Mouse (Mus musculus) C2C12 (cell line): ENCODE results near the gene Atp13a5. TPM values are rescaled to one million over a fixed set of nuclear protein-coding genes. Genes with fewer than 3 reads are reported as not detected.

ENCODE experiments used
- H3K27me3 ChIP-seq: one replicate; pipeline ENCODE4 v1.6.1; 2011; ENCODE audit not compliant: control insufficient read depth, insufficient read depth, insufficient read length
- H3K36me3 ChIP-seq: one replicate; pipeline ENCODE4 v1.6.1; 2011; ENCODE audit not compliant: control insufficient read depth, insufficient read depth
- H3K4me3 ChIP-seq: one replicate; pipeline ENCODE4 v1.5.1; 2011; ENCODE audit warnings: mild to moderate bottlenecking, control low read depth; ENCODE audit not compliant: poor library complexity, insufficient read depth, severe bottlenecking
- H3K79me2 ChIP-seq: one replicate; pipeline ENCODE4 v1.6.1; 2011; ENCODE audit not compliant: control insufficient read depth, insufficient read depth
- H3K79me3 ChIP-seq: one replicate; pipeline ENCODE4 v1.6.1; 2011; ENCODE audit warnings: low read depth, control low read depth
- H3ac ChIP-seq: one replicate; pipeline ENCODE3; 2011; ENCODE audit warnings: low read depth; ENCODE audit not compliant: control insufficient read depth, insufficient read length
- CEBPB ChIP-seq: IDR thresholded peaks from one replicate; pipeline ENCODE4 v1.6.1; 2011; ENCODE audit warnings: low read depth, mild to moderate bottlenecking, control low read depth, moderate library complexity
- CTCF ChIP-seq: IDR thresholded peaks from one replicate; pipeline ENCODE4 v1.5.1; 2011; ENCODE audit not compliant: control insufficient read depth, insufficient read depth, insufficient read length
- FOSL1 ChIP-seq: IDR thresholded peaks from one replicate; pipeline ENCODE4 v1.8.0; 2011; ENCODE audit warnings: mild to moderate bottlenecking, low read length; ENCODE audit not compliant: poor library complexity, insufficient read depth, severe bottlenecking
- MAX ChIP-seq: IDR thresholded peaks from one replicate; pipeline ENCODE4 v1.6.1; 2011; ENCODE audit warnings: mild to moderate bottlenecking, control low read depth
- MYOD1 ChIP-seq: IDR thresholded peaks from one replicate; pipeline ENCODE4 v1.6.1; 2011; ENCODE audit warnings: low read depth; ENCODE audit not compliant: control insufficient read depth, insufficient read length
- MYOG ChIP-seq: IDR thresholded peaks from one replicate; pipeline ENCODE4 v1.6.1; 2011; ENCODE audit not compliant: control insufficient read depth, insufficient read length; ENCODE audit errors: extremely low read depth
- USF1 ChIP-seq: IDR thresholded peaks from one replicate; pipeline ENCODE4 v1.6.1; 2011; ENCODE audit warnings: low read depth, mild to moderate bottlenecking, control low read depth, moderate library complexity
- long read RNA-seq, 2 experiments: library from polyadenylated mRNA; unstranded; transcript quantifications; one replicate each; pipeline ENCODE4 v2.0.0; 2019 to 2020
- polyA plus RNA-seq: library from polyadenylated mRNA; unstranded; fragments of >200 nt; fragmentation: generic; extraction: Trizol; gene quantifications from one replicate; pipeline ENCODE4 v1.2.1, GENCODE M21; 2012; ENCODE audit warnings: missing spikeins

The Atp13a5 gene
- polyA plus RNA-seq: not detected
- long read RNA-seq, experiment 1: 0 reads
- long read RNA-seq, experiment 2: 0 reads

GRCm38 (mm10) chr16:29378458-29378857 lies at the start of gene Atp13a5:
Gene Atp13a5 (minus strand): TSS chr16:29378732.
- no peaks in the 10 kb centered on the region for H3K79me3 ChIP-seq
- H3K27me3 ChIP-seq: no peaks in the 10 kb centered on the region
- TF ChIP-seq FOSL1 (no peak), MYOG (no peak), USF1 (no peak), CTCF (no peak), MYOD1 (no peak), CEBPB (no peak), MAX (no peak)
- H3ac ChIP-seq: no peak within 1 kb of the TSS
- H3K79me2 ChIP-seq: no peaks in the 10 kb centered on the region
- no peak within 1 kb of the TSS for H3K4me3 ChIP-seq
- H3K36me3 ChIP-seq: no peaks in the 10 kb centered on the region

- Histone ChIP-seq H3K4me3 (no peak overlapping the region), H3K79me2 (no peaks in the 10 kb centered on the region), H3K27me3 (no peaks in the 10 kb centered on the region), H3ac (no peak overlapping the region), H3K79me3 (no peaks in the 10 kb centered on the region), H3K36me3 (no peaks in the 10 kb centered on the region)
- TF ChIP-seq MYOG: no peak
- TF ChIP-seq CEBPB: no peak
- no peak for TF ChIP-seq MAX
- TF ChIP-seq FOSL1: no peak
- no peak for TF ChIP-seq MYOD1
- no peak for TF ChIP-seq USF1
- TF ChIP-seq CTCF: no peak
These were observed 36.3 kb upstream of the Atp13a5 start for GRCm38 (mm10) chr16:29414822-29415221.

- Histone ChIP-seq H3ac (no peak overlapping the region), H3K36me3 (no peaks in the 10 kb centered on the region), H3K27me3 (no peaks in the 10 kb centered on the region), H3K4me3 (no peak overlapping the region), H3K79me2 (no peaks in the 10 kb centered on the region), H3K79me3 (no peaks in the 10 kb centered on the region)
- TF ChIP-seq CTCF (no peak), MYOG (no peak), USF1 (no peak), CEBPB (no peak), FOSL1 (no peak), MAX (no peak), MYOD1 (no peak)
These were observed 28.8 kb upstream of the Atp13a5 start for GRCm38 (mm10) chr16:29407319-29407718.

GRCm38 (mm10) chr16:29399079-29399478 lies 20.5 kb upstream of the Atp13a5 start:
- no peaks in the 10 kb centered on the region for H3K79me3 ChIP-seq
- no peaks in the 10 kb centered on the region for H3K27me3 ChIP-seq
- no peaks in the 10 kb centered on the region for H3K36me3 ChIP-seq
- TF ChIP-seq MYOD1 (no peak), CTCF (no peak), FOSL1 (no peak), MAX (no peak), CEBPB (no peak), MYOG (no peak), USF1 (no peak)
- H3K4me3 ChIP-seq: no peak overlapping the region
- no peak overlapping the region for H3ac ChIP-seq
- H3K79me2 ChIP-seq: no peaks in the 10 kb centered on the region

GRCm38 (mm10) chr16:29384781-29385180 lies 6.2 kb upstream of the Atp13a5 start:
- Histone ChIP-seq H3K4me3 (no peak overlapping the region), H3K79me3 (no peaks in the 10 kb centered on the region), H3ac (no peak overlapping the region), H3K36me3 (no peaks in the 10 kb centered on the region), H3K79me2 (no peaks in the 10 kb centered on the region), H3K27me3 (no peaks in the 10 kb centered on the region)
- TF ChIP-seq CEBPB (no peak), MYOG (no peak), USF1 (no peak), CTCF (no peak), MAX (no peak), MYOD1 (no peak), FOSL1 (no peak)

- no peak overlapping the region for H3ac ChIP-seq
- H3K4me3 ChIP-seq: no peak overlapping the region
- H3K27me3 ChIP-seq: no peaks in the 10 kb centered on the region
These were observed 3.9 kb downstream of the Atp13a5 start for GRCm38 (mm10) chr16:29374636-29375035.

More at GRCm38 (mm10) chr16:29374636-29375035, 3.9 kb downstream of the Atp13a5 start:
- Histone ChIP-seq H3K36me3 (no peaks in the 10 kb centered on the region), H3K79me3 (no peaks in the 10 kb centered on the region), H3K79me2 (no peaks in the 10 kb centered on the region)
- TF ChIP-seq CEBPB: no peak
- no peak for TF ChIP-seq MAX
- TF ChIP-seq USF1: no peak
- no peak for TF ChIP-seq MYOG
- no peak for TF ChIP-seq CTCF
- no peak for TF ChIP-seq FOSL1
- no peak for TF ChIP-seq MYOD1
